Mouse (Mus musculus) brain, embryonic 14.5 days (tissue): ENCODE measurements at regions not wholly inside any gene's neighbourhood (a gene's known extent, or its start where the extent isn't known, plus 50 kb on each side); places are given as distances from the start of the nearest gene placed in this dataset.

ENCODE experiments used
- DNase-seq: peaks from one replicate; pipeline ENCODE4 v3.0.0-alpha.2; 2011; ENCODE audit warnings: low read depth
- CTCF ChIP-seq: fragments of 200-500 bp; IDR thresholded peaks from 2 replicates; pipeline ENCODE4 v1.5.1; 2012; ENCODE audit warnings: inconsistent platforms, mild to moderate bottlenecking, moderate library complexity, borderline replicate concordance; ENCODE audit not compliant: insufficient read depth, insufficient read length; ENCODE audit errors: extremely low read depth
- POLR2A ChIP-seq: fragments of 200-500 bp; IDR thresholded peaks from 2 replicates; pipeline ENCODE4 v1.6.1; 2012; ENCODE audit warnings: mild to moderate bottlenecking, inconsistent platforms, borderline replicate concordance; ENCODE audit not compliant: poor library complexity, insufficient read depth, insufficient read length, severe bottlenecking; ENCODE audit errors: extremely low read depth

DNA sequence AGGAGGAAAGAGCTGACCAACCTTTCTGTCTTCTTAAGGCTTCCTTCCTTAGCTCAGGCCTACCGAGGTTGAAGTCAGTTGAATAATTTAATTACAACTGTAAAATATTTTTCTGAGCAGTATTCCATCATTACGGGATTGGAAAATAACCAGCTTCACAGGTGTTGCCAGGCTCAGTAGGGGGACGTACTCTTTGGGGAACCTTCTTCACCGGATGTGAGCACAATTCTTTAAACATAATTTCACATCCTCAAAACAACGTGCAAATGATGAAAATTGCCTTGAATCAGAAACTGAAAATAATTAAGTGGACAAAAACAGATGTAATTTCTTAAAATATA lies 515.9 kb downstream of the Tns3 start:
- TF ChIP-seq CTCF (no peak), POLR2A (no peak)
- no peak for DNase-seq

DNA sequence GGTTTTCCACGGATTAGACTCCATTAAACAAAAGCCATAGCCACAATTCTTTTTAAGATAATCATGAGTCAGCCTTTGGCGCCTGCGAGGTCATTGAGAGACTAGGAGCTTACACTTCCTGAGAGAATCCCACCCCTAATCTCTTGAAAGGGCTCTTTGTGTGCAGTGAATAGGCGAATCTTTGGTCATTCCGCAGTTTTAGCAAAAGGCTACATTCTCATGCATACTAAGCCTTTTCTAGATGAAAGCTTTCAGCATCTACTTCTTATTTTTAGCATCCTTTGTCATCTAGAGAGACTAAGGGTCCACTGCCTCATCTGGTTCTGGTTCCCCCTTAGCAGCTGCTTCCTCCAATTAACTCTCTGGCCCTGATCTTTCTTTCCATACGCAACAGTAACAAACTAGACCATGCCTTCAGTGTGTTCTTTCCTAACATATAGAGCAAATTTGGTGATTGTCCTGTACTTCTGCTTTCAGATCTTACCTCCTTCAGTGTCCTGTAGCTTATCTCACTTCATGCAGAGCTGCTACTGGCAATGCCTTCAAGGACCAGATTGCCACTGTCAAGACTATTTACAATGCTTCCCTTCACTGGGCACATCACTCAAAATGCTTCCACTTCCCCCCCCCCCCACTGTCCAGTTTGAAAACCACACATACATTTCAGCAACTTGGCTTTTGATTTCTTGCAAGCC lies 516.4 kb downstream of the Tns3 start:
- peak; percentile 63 for DNase-seq
- no peak for TF ChIP-seq POLR2A
- TF ChIP-seq CTCF, result no peak

DNA sequence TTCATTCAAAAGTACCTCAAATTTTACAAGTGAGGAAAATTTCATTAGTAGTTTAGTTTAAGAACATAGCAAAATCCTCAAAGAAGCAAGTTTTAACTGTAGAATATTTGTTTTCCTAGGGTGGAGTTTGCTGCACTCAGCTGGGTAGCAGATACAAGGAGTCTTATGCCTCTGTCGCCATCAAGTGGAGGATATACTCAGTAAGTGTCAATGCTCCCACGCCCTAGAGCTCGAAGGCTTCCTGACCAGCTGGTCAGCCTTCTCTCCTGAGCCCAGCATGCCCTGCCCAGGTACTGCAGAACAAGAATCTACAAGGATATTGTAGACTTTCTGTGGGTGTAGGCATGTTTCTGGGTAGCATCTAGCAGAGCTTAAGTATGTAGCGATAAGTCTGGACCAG lies 527.0 kb downstream of the Tns3 start:
- peak; percentile 20 for DNase-seq

DNA sequence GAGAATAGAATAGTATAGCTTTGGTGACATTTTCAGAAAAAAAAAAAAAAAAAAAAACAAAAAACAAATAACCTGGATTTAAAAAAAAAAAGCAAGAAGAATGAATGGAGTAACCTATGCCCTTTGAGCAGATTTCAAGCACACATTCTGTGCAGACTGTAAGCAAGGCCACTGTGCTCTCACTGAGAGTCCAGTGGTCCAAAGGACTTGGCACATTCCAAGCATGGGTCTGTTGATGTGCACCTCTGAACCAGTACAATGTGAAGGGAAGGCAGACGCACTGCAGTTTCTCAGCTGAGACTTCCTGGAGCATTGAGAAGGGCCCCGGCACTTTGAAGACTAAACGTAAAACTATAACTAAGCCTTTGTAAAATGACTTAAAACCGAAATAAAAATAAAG lies 527.7 kb downstream of the Tns3 start:
- no peak for DNase-seq
- no peak for TF ChIP-seq CTCF
- no peak for TF ChIP-seq POLR2A

More for the DNA sequence above, 527.0 kb downstream of the Tns3 start:
- TF ChIP-seq CTCF (peak; percentile 35; the same call in 1 of the 2 replicates), POLR2A (no peak)

DNA sequence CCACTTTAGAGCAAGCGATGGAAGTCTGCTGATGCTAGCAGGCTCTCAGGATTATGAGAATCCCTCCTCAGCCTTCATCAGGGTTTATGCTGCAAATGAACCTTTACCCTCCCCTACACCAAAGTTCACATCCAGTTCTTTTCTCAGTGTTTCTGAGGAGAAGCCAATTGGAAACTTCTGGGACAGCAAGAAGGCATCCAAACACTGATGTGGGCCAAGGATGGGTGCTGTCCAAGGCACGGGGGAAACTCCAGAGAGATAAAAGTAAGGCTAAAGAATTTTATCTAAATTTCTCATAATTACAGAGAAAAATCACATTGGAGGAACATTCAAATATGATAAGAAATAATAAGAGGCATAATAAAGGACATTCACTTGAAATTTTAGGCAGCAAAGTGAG lies 555.0 kb downstream of the Tns3 start:
- DNase-seq, result no peak
- no peak for TF ChIP-seq CTCF
- no peak for TF ChIP-seq POLR2A

DNA sequence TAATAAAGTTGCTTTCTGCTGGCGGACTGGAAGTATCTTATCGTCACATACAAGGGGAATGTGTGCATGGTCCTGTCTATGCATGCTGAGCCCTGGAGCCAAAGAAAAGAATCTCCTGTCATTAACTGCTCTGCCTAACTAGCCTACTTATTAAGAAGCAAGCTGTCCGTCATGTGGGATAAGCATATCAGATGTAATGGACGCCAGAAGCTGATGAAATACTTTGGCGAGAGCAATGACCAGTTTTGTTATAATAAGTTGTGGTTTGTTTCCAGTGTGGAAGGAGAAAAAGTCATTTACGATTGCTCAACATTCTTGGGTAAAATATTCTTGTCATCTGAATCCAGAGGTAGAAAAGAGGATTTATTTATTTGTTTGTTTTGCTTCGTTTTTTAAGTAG lies 563.2 kb downstream of the Tns3 start:
- TF ChIP-seq CTCF, result no peak
- no peak for TF ChIP-seq POLR2A
- DNase-seq, result no peak

DNA sequence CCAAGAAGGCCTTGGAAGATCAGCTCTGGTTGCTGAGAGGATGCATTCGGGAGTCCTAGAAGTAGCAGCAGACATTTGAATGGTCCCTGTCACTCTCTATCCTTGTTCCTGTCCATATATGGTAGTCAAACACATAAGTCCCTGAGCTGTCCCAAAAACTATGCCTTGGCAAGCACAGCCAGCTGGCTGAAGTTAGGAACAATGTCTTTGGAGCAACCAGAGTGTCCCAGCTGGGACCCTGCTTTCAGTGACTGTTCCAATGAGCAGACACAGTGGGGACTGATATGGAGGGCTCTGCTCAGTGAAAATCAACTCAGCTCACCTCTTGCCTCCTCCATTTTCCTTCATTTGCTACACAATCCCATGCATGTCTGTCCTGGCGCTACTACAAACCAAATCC lies 580.0 kb downstream of the Tns3 start:
- TF ChIP-seq POLR2A (no peak), CTCF (no peak)
- no peak for DNase-seq

DNA sequence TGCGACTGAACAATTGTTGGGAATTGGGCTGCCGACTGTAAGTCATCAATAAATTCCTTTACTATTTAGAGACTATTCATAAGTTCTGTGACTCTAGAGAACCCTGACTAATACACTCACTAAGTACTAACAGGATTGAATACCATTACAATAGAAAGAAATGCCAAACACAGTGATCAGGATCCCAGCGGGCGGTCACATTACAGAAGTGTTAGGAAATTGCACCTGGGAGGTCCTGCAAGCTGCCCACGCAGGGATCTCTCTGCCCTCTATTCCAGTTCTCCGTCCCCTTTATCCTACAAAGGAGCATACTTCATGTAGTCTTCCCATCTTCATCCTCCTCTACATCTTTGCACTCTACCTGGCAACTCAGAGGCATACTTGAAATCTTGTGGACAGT lies 581.5 kb downstream of the Tns3 start:
- DNase-seq, result no peak
- no peak for TF ChIP-seq CTCF
- no peak for TF ChIP-seq POLR2A

DNA sequence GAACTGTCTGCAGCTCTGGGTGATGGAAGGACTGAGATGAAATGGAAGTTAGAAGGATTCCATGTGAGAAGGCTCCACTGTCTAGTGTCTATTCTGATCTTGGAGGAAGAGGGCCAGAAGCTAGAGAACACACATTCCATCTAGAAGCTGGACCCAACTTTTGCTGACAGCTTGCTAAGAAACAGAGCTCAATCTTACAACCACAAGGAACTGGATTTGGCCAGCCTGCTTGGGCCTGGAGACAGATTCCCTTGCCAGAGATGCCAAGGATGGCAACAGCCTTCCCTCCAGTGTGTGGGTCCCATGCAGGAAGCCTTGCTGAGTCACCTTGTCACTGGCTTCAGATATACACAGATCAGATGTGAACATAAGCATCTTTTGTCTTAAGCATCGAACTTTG lies 591.0 kb downstream of the Tns3 start:
- no peak for DNase-seq
- TF ChIP-seq CTCF, result no peak
- TF ChIP-seq POLR2A, result no peak

DNA sequence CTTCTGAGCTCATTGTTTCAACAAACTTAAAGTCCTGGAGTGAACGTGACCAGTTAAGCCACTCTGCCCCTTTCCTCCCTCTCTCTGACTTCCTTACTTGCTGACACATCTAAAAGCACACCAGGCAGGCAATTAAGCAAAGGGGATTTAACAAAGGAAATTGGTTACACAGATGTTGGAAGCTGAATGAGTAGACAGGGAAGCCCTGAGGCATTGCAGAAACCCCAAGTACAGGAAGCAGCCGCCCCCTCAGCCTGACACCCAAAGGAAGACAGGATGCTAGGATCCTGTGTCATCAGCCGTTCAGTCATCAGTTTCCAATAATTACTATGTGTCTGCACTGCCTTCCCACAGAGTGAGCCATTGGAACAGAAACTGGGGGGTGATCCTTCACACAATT lies 595.5 kb downstream of the Tns3 start:
- TF ChIP-seq POLR2A (no peak), CTCF (no peak)
- DNase-seq, result peak; percentile 22

DNA sequence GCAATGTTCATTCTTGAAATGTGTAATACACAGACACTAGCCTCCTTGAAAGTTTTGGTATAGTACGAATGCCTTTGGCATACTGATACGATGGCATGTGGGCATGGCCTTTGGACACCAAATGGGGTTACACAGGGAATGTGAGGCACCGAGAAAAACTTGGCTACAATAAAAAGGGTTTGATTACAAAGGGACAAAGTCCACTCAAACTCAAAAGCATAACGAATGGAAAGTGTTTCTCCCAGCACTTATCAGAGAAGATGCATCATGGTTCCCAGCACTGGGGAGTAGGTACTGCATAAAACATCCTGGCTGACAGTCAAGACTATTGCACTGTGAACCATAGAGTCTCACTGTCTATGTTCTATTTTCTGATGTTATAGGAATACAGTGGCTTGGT lies 597.0 kb downstream of the Tns3 start:
- TF ChIP-seq POLR2A (no peak), CTCF (no peak)
- DNase-seq, result no peak

DNA sequence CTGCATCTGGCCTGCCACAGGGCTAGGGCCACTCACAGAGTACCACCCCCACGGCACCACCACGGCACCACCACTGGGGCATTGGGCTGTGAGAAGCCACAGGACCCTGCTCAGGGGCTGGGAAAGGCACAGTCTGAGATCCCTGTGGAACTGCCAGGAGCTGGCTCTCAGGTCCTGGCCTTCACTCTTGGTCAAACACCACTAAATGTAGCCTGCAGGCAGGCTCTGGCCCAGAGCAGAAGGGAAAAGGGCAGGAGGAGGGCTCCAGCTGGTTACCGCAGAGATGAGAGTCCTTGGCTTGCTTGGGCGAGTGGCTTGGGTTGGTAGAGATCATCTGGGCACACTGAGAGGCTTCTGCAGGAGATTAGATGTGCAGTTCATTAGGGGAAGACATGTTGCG lies 598.5 kb downstream of the Tns3 start:
- TF ChIP-seq CTCF (no peak), POLR2A (no peak)
- DNase-seq, result no peak
